Mouse (Mus musculus): ENCODE results near the gene Serpinb8. TPM values are rescaled to one million over a fixed set of nuclear protein-coding genes. Genes with fewer than 3 reads are reported as not detected.

Gene Serpinb8
- polyA plus RNA-seq (2012; rRNA removed): 0.74 and 0.97 TPM in 2 replicates

DNA sequence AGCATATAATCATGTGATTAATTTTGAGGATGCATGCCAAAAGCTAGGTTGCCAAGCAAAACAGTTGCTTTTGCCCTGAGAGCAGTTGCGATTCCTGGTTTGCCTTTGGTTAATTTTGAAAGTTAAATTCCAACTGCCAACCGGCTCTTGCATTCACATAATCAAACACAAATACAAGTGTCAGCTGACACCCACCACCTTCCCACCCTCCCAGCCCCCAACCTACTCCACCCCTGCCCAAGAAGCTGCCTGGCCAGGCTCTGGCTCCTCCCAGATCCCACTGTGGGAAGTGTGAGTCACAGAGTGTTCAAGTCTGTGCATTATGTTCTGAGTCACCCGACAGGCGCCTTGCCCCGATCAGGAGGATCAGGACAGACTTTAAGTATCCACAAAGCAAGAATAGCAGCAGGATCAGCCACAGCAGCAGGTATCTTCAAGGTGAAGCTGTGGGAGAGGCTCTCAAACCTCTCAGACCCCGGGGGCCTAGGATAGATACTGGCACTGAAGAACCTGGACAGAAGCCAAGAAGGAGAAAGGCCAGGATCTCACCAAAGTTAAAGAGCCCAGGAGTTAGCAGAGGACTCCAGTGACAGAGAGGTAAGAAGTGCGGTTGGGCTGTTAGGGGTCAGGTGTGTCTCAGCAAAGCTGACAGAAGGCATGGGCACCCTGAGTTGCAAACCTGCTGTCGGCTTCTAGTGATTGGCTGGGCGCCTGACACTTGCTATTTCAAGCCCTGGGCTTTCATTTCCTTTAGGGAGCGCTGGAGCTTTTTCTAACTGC lies at the start of gene Serpinb8:
Serpinb8 (plus strand) TSS at position 316 of the 780 bp plus-strand sequence.

Other genes with a start within 250 kb of the Serpinb8 start
- 0.09 TPM in 1 of 2 replicates, not detected in the other for gene Serpinb11, start 228.8 kb upstream of the Serpinb8 start, polyA plus RNA-seq (2012; rRNA removed)
- gene Serpinb7, start 190.4 kb upstream of the Serpinb8 start, polyA plus RNA-seq (2012; rRNA removed): not detected in 2 replicates
- 0.12 and 4.2 TPM in 2 replicates for gene Serpinb2, start 78.6 kb upstream of the Serpinb8 start, polyA plus RNA-seq (2012; rRNA removed)